Mouse (Mus musculus) kidney, adult 2 months (tissue): ENCODE measurements around the gene Med18. TPM values are rescaled to one million over a fixed set of nuclear protein-coding genes. Genes with fewer than 3 reads are reported as not detected.

Experiments used
- DNase-seq: peaks from one replicate; pipeline ENCODE4 v3.0.0; 2021
- H3K27ac ChIP-seq: fragments of 200-500 bp; 2 replicates; pipeline ENCODE4 v1.5.1; 2012; ENCODE audit warnings: low read depth, low read length, control low read depth, inconsistent platforms; ENCODE audit not compliant: insufficient read depth
- H3K27me3 ChIP-seq: fragments of 200-500 bp; replicated peaks from 2 replicates; pipeline ENCODE4 v1.6.1; 2012; ENCODE audit warnings: mild to moderate bottlenecking, moderate library complexity, low read length, inconsistent platforms; ENCODE audit not compliant: control insufficient read depth, insufficient read depth
- H3K36me3 ChIP-seq: fragments of 200-500 bp; 2 replicates; pipeline ENCODE4 v1.6.1; 2012; ENCODE audit warnings: mild to moderate bottlenecking, moderate library complexity, low read length, inconsistent platforms; ENCODE audit not compliant: control insufficient read depth, insufficient read depth
- H3K4me1 ChIP-seq: fragments of 200-500 bp; 2 replicates; pipeline ENCODE4 v1.6.1; 2011; ENCODE audit warnings: low read length; ENCODE audit not compliant: control insufficient read depth, insufficient read depth
- H3K4me3 ChIP-seq: fragments of 200-500 bp; 2 replicates; pipeline ENCODE4 v1.5.1; 2011; ENCODE audit warnings: mild to moderate bottlenecking, low read depth, low read length, control low read depth; ENCODE audit not compliant: insufficient read depth
- CTCF ChIP-seq: fragments of 200-500 bp; conservative IDR thresholded peaks from 2 replicates; pipeline ENCODE4 v1.5.1; 2011; ENCODE audit warnings: low read depth, mild to moderate bottlenecking, control low read depth, low read length, moderate library complexity, mixed read lengths; ENCODE audit not compliant: insufficient read depth, insufficient read length
- POLR2A ChIP-seq: fragments of 200-500 bp; IDR thresholded peaks from one replicate; pipeline ENCODE4 v1.6.1; 2011; ENCODE audit warnings: low read depth, low read length, control low read depth
- WGBS: fragments of 180-500 bp; shearing (Covaris S2); methylation state at CpG from one replicate; pipeline ENCODE4 v1.1.7; 2018; 5-methylcytosine and 5-hydroxymethylcytosine counted together
- polyA plus RNA-seq: library from polyadenylated mRNA; depleted of rRNA; stranded (reverse); fragments of >200 nt; gene quantifications from 2 replicates; pipeline ENCODE4 v1.2.3, GENCODE M21; 2012; rRNA removed

The Med18 gene
- polyA plus RNA-seq, result 2.4 and 2.9 TPM in 2 replicates

DNA sequence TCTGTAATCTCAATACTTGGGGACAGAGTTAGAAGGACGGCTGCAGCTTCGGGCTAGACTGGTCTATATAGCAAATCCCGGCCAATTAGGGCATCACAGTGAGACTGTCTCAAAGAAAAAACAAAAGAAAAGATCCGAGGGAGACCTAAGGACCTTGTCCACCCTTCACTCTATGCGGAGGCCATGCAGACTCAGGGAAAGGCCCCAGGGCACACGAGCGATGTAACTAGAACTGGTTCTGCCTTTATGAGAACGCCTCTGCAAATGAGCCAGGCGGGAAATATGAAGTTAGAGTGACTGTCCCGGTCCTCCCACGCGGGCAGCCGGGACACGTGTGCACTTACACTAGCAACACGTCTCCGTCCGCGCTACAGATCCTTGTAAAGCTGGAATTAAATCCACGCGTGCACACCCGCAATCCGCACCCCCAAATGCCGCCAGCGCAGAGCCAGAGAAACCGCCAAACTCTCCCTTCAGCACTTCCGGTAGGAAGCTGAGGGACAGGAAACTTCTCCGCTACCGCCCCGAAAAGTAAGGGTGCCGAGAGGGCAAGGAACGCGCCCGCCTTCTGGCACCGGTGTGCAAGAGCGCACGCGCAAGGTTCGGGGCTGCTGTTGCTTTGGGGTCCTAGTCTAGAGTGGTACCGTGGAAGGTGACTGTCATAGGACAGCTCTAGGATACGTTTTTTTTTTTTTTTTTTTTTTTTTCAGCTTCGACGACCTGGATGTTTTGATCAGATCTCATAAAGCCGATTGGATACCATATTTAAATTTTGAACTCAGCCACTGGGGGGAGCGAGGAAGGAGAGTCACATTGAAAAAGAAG lies at the start of gene Med18:
TSS of gene Med18 (minus strand) at position 492 of the 825 bp plus-strand sequence.
- DNase-seq, result peak; percentile 97
- TF ChIP-seq POLR2A (peak; percentile 31), CTCF (peak; percentile 33; the same call in 1 of the 2 replicates)
- H3K27me3 ChIP-seq, result no peaks in the 10 kb centered on the region
- H3K4me1 ChIP-seq, result peaks cover 10% of the 10 kb centered on the region; the same call in 1 of the 2 replicates
- peak within 1 kb of the TSS; percentile 56 for H3K27ac ChIP-seq
- under 1% methylated on average over 44 of the region's 44 CpGs for WGBS
- H3K36me3 ChIP-seq, result no peaks in the 10 kb centered on the region; the same call in 1 of the 2 replicates
- peak within 1 kb of the TSS; percentile 78 for H3K4me3 ChIP-seq

DNA sequence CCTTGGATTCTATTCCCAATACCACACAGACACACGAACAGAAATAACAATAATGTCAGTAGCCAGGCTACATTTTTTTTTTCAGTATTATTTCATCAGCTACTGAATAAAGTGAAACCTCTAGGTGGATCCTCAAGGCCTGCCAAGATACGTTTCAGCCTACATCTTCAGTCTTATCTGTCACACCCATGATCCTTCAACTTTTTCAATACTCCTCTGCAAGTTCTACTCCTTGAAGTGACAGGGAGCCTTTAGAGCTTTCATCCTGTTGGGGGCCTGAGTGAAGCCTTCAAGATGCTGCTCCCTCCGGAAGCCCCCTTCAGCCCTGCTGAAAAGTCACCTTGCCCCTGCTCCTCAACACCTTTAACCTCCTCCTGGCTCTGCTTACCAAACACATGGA lies 48.4 kb upstream of the Med18 start:
- Histone ChIP-seq H3K4me3 (no peak overlapping the region), H3K27me3 (no peaks in the 10 kb centered on the region), H3K27ac (no peak overlapping the region), H3K4me1 (peaks cover 18% of the 10 kb centered on the region; the same call in 1 of the 2 replicates), H3K36me3 (no peaks in the 10 kb centered on the region)
- no peak for DNase-seq
- TF ChIP-seq POLR2A, result no peak
- no peak for TF ChIP-seq CTCF
- 83% methylated on average over 3 of the region's 3 CpGs for WGBS

DNA sequence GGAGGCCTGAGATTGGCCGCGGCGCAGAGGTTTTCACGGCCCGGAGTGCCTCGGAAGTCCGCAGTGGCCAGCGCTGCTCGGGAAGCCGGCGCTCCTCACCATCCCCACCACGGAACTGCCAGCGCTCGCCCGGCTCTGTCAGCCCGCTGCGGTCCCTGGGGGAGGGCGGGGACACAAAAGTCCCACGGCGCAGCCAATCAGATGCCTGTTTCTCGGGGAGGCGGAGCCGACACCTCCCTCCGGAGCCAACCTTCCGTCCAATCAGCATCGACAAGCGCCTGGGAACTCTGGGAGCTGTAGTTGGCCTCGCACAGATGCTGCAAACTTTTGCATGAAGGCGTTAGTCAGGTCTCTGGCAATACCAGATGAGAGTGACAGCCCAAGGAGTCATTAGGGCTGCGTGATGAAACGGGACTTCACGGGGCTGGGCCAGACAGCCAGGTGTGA lies 46.7 kb upstream of the Med18 start, which contains the start of gene Sesn2:
TSS of gene Sesn2 (minus strand) at position 150 of the 447 bp plus-strand sequence.
- H3K27me3 ChIP-seq, result no peaks in the 10 kb centered on the region
- DNase-seq, result peak; percentile 99
- peak within 1 kb of the TSS; percentile 62 for H3K27ac ChIP-seq
- H3K4me3 ChIP-seq, result peak within 1 kb of the TSS; percentile 75
- H3K4me1 ChIP-seq, result peaks cover 17% of the 10 kb centered on the region; the same call in 1 of the 2 replicates
- under 1% methylated on average over 32 of the region's 32 CpGs for WGBS
- no peaks in the 10 kb centered on the region for H3K36me3 ChIP-seq
- TF ChIP-seq POLR2A, result peak; percentile 90
- TF ChIP-seq CTCF, result no peak

DNA sequence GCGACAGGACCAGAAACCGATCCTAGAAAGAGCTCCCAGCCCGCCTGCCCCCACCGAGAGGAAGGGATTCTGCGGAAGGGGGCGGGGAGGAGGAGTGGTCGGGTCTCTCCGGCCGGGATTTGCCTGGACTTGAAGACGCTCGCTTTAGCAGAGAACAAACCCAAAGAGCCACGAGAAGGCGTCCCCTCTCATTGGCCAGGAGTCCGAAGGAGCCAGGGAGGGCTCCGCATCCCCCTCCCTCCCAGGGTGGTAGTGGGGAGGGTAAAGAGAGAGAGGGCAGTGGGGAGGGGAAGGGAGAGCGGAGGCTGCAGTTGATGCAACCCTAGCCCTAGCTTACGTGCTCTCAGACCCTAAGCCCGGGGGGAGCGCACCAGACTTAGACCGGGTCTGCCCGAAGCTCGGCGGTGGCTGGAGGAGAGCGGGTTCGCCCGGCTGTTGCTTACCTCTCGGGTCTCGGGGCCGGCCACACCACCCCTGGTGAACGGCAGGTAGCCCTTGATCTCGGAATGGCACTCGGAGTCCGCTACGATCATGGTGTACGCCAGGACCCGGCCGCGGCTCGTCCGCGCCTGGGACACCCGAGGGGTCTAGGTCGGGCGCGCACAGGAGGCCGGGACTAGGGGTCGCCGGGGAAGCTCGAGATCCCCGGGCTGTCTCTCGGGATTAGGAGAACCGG lies 46.0 kb upstream of the Med18 start:
- H3K27me3 ChIP-seq, result no peaks in the 10 kb centered on the region
- peaks cover 17% of the 10 kb centered on the region; the same call in 1 of the 2 replicates for H3K4me1 ChIP-seq
- TF ChIP-seq CTCF (no peak), POLR2A (peak; percentile 5)
- peak overlapping the region; percentile 62 for H3K27ac ChIP-seq
- no peaks in the 10 kb centered on the region for H3K36me3 ChIP-seq
- H3K4me3 ChIP-seq, result peak overlapping the region; percentile 75
- WGBS, result under 1% methylated on average over 52 of the region's 52 CpGs
- peak; percentile 95 for DNase-seq

DNA sequence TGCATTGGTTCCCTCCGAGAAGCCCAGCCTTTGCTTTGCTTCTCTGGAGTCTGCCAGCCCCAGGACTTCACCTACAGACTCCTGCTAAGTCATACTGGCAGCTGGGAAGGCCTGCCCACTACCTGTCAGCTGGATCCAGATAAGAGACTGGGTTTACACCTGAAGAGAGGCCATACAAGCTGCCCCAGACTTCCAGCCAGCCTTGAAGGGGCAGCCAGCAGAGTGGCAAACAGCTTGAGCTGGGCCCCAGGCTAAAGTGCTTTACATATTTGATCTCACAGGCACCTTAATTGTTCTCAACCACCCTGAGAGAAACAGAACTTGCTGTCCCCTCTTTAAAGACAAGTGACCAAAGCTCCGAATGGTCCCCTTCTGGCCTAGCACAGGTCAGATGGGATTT lies 43.5 kb upstream of the Med18 start:
- no peak for DNase-seq
- peak overlapping the region; percentile 61 for H3K27ac ChIP-seq
- 40% methylated on average over 2 of the region's 2 CpGs for WGBS

DNA sequence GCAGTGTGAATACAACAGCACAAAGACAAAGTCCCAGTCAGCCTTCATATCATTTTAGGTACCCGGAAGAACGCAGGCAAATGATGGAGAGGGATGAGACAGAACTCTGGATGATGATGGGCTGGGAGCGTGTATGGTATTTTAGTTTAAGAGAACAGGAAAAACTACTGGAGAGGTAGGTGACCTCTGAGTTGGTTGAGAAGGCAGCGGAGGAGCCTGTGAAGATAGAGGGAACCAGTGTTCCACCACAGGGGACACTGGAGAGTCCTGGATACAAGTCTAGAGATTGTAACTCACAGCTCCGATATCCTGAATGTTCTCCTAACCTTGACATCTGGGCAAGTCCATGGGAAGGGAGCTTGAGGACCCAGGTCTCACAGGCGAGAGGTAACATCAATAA lies 42.5 kb upstream of the Med18 start:
- TF ChIP-seq POLR2A (no peak), CTCF (no peak)
- Histone ChIP-seq H3K36me3 (no peaks in the 10 kb centered on the region), H3K27me3 (no peaks in the 10 kb centered on the region), H3K4me1 (peaks cover 20% of the 10 kb centered on the region; the same call in 1 of the 2 replicates), H3K4me3 (no peak overlapping the region), H3K27ac (no peak overlapping the region)
- 88% methylated on average over 6 of the region's 6 CpGs for WGBS
- DNase-seq, result no peak

More for the DNA sequence above, 43.5 kb upstream of the Med18 start:
- H3K27me3 ChIP-seq, result no peaks in the 10 kb centered on the region
- H3K4me3 ChIP-seq, result no peak overlapping the region
- no peaks in the 10 kb centered on the region for H3K36me3 ChIP-seq
- peaks cover 20% of the 10 kb centered on the region; the same call in 1 of the 2 replicates for H3K4me1 ChIP-seq
- TF ChIP-seq CTCF, result no peak
- TF ChIP-seq POLR2A, result no peak

DNA sequence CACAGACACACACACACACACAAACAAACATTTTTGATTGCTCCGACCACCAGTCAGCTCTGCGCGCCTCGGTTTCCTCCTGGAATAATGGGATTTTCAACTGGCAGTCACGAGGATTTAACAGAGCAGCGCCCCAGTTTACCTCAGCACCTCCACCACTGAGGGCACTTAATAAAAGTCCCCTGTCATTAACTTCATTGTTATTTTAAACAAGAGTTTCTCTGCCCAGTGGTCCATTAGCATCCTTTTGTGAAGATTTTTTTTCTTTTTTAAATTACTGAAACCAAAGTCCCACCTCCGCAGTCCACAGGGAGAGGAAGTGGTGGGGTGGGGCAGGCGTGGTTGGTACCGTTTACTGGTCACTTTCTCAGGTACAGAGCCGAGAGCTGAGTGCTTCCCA lies 42.1 kb upstream of the Med18 start:
- WGBS, result 78% methylated on average over 10 of the region's 10 CpGs
- H3K4me1 ChIP-seq, result peaks cover 20% of the 10 kb centered on the region; the same call in 1 of the 2 replicates
- no peaks in the 10 kb centered on the region for H3K36me3 ChIP-seq
- no peak for TF ChIP-seq CTCF
- TF ChIP-seq POLR2A, result no peak
- no peak overlapping the region for H3K4me3 ChIP-seq
- H3K27ac ChIP-seq, result no peak overlapping the region
- no peak for DNase-seq
- no peaks in the 10 kb centered on the region for H3K27me3 ChIP-seq
